Mouse (Mus musculus): Measurements from ENCODE around the gene Gopc.

The Gopc gene

GRCm38 (mm10) chr10:52381845-52382591 is at the start of gene Gopc:
TSS of gene Gopc (minus strand) at chr10:52382124.
- DNase-seq (ENCODE audit: low spot score) = peak; percentile 95

- no peak for DNase-seq (ENCODE audit: low spot score)
Observed at GRCm38 (mm10) chr10:52430953-52431352, 49.0 kb upstream of the Gopc start.

DNA sequence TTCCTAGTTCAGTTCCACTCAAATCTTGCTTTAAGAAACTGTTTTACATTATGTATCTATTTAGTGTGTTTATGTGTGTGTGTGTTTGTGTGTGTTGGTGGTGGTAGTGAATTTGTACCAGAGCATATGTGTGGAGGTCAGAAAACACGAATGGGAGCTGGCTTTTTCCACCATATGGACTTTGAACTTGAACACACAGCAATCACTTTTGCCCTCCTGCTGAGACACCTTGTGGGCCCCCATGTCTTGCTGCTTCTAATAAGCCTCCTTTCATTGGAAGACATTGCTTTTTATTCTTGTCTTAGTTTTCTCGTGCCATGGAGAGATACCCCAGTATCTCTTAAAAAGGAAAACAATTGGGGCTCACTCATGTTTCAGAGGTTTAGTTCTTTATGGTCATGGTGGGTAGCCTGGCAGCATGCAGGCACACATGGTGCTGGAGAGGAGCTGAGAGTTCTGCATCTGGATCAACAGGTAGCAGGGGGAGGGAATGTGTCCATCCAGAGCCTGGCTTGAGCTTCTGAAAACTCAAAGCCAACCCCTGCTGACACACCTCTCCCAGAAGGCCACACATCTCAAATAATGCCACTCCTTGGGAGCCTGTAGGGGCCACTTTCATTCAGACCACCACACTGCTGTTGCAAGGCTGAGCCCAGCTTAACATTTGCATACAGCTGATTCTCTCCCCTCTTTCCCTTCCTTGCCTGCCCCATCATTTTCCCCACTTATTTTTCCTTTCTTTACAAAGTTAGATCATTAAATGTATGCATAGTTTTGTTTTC is 45.9 kb upstream of the Gopc start:
- no peak for DNase-seq (ENCODE audit: low spot score)

GRCm38 (mm10) chr10:52426314-52426980 is 44.5 kb upstream of the Gopc start:
- no peak for DNase-seq (ENCODE audit: low spot score)

DNA sequence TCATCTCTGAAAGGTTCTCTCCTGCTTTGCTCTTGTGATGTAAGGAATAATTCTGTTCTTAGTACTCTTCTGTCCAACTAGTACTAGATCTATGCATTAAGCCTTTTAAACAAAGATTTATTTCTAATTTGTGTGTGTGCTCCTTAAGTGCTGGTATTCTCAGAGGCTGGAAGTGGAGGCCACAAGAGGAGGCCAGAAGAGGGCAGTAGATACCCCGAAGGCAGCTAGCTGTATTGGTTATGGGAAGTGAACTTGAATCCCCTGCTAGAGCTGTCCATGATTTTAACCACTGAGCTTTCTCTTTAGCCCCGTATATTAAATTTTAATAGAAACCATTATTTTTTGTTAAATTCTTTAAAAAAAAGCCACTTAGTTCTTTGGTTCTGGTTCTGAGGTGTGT is 41.2 kb upstream of the Gopc start:
- DNase-seq (ENCODE audit: low spot score) = no peak

- no peak for DNase-seq (ENCODE audit: low spot score)
Observed at GRCm38 (mm10) chr10:52421716-52422115, 39.8 kb upstream of the Gopc start.

DNA sequence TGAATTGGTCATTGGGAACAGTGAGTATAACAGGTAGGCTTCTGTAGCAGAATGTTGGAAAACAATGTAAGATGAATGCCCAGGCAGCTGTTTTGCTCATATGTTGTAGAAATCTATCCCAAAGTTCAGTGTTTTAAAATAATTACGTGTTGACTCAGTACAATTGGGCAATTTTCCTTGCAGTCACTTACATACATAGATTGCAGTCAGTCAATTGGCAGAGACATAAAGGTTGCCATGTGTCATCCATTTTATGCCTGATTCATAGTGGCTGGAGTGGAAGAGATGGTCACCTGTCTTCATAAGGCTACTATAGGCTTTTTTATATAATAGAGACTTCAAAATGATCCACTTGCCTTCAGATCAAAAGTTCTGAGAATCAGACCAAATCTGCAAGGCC is 38.6 kb upstream of the Gopc start:
- no peak for DNase-seq (ENCODE audit: low spot score)

DNA sequence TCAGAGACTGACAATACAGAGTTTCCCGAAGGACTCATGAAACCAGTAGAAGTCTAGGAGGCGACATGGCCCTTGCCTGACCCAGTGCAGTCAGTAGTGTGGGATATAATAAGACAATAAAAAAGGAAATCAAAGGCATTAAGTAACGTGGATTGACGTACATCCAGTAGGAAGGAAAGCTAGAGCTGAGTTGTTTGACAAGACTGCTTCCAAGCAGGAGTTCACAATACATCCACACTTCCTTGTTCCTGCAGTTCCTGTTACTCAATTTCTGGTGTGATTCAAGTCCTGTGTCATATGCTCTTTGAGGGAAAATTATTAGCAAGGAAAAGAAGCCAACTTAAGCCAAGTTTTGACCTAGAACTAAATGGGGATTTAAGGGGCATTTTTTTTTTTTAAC is 37.5 kb upstream of the Gopc start:
- DNase-seq (ENCODE audit: low spot score) = no peak

GRCm38 (mm10) chr10:52418931-52419330 is 37.0 kb upstream of the Gopc start:
- no peak for DNase-seq (ENCODE audit: low spot score)

DNA sequence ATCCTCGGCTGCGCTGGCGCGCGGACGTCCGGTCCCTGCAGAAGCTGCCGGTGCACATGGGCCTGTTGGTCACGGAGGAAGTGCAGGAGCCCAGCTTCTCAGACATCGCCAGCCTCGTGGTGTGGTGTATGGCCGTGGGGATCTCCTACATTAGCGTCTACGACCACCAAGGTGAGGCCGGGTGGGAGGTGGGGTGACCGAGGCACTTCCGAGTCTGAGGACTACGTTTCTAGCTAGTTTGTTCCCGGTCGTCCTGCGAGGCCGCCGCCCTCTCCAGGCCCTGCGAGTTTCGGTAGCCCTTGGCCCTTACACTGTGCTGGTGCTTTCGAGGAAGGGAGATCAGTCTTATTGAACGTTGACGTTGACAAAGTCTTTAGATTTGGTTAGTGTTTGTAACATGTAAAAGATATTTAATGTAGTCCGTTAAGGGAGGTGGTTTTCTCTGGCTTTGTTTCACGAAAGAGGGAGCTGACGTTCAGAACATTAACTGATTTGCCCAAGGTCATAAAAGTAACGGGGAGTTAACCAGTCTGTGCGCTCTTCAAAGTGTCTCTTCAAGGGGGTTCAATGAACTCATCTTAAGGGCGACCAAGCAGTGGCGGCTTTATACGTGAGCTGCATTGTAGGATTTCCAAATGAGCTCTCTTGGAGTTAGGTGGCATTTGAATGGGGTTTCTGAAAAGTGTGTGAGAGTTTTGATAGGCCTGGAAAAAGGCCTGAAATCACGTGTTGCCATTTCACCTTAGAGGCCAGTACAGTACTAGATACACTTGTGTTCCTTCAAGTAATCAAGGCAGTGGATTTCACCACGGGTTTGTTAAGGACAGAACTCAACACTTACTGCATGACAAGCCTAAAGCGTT is 36.3 kb upstream of the Gopc start:
- no peak for DNase-seq (ENCODE audit: low spot score)

- peak; percentile 94 for DNase-seq (ENCODE audit: low spot score)
Observed at GRCm38 (mm10) chr10:52417299-52417997, 35.5 kb upstream of the Gopc start, which contains the start of gene Nus1. TSS of gene Nus1 (plus strand) at chr10:52417547.

DNA sequence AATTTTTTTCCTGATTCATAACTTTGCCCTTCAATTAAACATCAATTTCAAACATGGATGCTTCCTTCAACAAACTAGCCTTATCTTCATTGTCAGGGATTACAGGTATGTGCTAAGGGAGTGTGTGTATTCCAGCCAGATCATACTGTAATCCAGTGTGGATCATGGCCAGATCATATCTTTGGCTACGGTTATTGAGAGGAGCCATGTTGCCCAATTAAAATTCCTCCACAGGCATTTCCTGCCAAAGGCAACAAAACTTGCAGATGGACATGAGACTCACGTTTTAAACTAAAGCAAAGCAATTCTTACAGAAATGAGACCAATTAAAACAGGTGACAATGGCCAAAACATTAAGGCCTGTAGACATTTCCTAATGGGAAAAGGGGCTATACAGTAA is 34.5 kb upstream of the Gopc start:
- no peak for DNase-seq (ENCODE audit: low spot score)

- DNase-seq (ENCODE audit: low spot score) = no peak
Observed at GRCm38 (mm10) chr10:52415020-52415419, 33.1 kb upstream of the Gopc start.

DNA sequence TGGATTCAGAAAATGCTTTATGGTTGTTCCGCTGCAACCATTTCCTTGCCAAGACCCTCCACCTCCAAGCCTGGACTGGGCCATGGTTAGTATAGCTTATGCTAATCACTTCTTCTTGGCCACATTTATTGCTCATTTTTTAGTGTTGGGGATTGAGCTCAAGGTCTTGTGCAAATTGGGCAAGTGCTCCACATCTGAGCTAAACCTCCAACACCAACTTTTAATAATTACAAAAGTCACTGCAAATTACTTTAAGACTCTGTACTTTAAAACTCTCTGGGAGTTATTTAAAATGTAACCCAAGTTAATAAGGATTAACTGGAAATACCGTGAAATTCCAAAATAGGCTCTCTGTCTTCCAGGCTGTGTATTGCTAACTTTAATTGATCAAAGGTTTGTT is 25.6 kb upstream of the Gopc start:
- no peak for DNase-seq (ENCODE audit: low spot score)

DNA sequence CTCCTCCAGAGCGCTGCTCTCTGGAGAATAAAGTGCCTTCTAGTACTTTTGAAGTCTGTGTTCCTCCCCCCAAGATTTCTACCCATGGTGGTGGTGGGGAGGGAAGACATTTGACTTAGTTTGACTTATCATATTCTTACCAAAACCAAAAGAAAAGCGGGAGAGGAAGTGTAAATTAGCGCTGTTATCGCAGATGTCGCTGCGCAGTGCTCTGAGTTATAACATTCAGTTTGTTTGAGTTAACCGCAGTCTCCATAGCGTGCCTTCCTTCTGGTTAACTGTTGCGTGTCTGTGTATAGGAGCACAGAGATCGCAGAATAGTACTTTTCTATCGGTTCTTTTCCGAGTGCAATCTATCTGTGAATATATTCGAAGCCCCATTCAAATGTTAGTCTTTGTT is 23.2 kb upstream of the Gopc start:
- no peak for DNase-seq (ENCODE audit: low spot score)

- no peak for DNase-seq (ENCODE audit: low spot score)
Observed at GRCm38 (mm10) chr10:52399722-52400121, 17.8 kb upstream of the Gopc start.

DNA sequence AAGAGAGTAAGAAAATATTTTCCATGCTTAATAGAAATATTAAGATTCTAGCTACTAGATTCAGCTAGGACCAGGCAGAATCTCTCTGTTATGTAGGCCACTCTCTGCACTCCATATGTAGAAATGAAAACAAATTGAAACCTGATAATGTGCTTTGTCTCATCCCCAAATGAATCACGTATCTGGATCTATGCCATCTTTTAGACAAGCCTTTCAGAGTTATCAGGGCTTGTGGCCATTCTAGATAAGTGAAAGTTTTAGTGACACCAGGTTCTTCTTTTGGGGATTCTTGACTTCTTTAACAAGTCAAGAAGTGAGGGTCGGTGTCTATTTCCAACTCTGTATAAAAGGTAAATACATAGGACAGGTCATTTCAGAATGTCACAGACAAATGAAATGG is 16.8 kb upstream of the Gopc start:
- no peak for DNase-seq (ENCODE audit: low spot score)

DNA sequence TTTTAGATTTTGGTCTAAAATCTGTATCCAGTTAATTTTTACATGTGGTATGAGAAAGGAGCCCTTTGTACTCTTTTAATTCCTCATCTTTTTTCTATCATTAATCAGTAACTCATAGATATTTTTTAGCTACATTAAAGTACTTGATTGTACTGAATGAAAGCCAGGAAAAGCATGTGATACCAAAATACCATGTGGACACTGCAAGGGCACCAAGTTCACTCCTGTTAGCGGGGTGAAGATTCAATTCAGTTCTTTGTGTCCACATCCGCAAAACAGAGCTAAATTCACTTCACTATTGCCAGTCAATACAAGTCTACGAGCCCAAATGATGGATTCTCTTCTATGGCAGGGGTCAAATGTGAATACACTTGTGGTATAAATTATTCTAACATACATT is 14.7 kb upstream of the Gopc start:
- no peak for DNase-seq (ENCODE audit: low spot score)

DNA sequence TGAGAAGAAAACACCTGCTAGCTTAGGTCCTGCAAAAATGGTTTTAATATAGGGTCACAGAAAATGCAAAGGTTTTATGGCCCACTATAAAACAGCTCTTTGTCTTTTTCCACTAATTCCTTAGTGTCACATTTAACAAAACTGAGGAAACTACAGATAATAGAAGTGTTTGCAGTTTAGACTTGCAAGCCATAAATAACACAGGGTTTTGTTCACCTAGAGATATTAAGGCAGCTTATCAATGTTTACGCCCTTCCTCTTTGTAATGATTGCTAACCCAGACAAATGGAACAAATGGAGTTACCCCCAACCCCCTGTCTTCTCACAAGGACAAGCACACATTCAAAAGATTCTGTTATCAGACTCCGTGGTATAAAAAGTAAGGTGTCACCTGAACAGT is 9.3 kb upstream of the Gopc start:
- DNase-seq (ENCODE audit: low spot score) = no peak

- DNase-seq (ENCODE audit: low spot score) = no peak
Observed at GRCm38 (mm10) chr10:52389438-52389837, 7.5 kb upstream of the Gopc start.

DNA sequence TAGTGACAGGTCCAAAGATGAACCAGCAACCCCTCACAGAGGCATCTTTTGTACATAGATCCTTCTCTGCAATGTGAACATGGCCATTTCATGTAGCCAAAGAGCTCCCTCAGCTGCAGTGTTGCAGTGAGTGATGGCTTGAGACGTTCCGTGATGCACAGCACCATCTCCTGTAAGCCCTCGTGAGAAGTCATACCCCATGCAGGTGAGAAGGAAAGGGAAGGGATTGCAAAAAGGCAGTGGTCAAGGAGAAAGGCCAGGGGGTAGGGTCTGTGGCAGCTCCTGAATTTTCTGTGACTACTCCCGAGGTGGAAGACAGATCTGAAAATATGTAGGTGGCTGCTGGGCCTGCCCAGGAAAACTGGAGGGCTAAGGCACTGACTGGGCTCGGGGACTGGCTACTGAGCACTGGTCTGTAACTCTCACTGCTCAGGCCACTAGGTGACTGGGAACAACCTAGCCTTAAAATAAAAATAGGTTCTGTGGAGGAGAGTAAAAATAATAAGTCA is 7.1 kb upstream of the Gopc start, which contains the start of gene Nepn:
Gene Nepn (plus strand): TSS at position 51 of the 509 bp plus-strand sequence.
- no peak for DNase-seq (ENCODE audit: low spot score)
